Mouse (Mus musculus) brain, embryonic 18.5 days (tissue): ENCODE results near the gene Pla2g4f.

Source experiments
- DNase-seq: peaks from one replicate; pipeline ENCODE4 v3.0.0-alpha.2; 2012; ENCODE audit warnings: low read depth, low spot score

Gene Pla2g4f

DNA sequence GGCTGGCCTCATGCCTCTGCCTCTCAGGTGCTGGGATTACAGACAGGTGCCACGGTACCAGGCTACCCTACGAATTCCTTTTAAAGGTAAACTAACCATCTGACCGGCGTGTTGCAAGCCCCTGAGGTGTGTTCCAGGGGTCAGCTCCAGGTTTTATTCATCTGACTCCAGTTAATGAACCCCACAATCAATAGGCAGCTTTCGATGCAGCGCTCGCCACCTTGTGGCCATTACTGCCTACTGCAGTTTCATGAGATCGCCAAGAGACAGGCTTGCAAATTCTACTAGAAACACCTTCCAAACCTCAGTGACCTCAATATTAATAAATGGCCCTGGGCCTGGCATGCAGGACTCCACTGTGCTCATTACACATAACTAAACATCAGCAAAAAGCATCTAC lies 34.0 kb downstream of the Pla2g4f start:
- DNase-seq = no peak

DNA sequence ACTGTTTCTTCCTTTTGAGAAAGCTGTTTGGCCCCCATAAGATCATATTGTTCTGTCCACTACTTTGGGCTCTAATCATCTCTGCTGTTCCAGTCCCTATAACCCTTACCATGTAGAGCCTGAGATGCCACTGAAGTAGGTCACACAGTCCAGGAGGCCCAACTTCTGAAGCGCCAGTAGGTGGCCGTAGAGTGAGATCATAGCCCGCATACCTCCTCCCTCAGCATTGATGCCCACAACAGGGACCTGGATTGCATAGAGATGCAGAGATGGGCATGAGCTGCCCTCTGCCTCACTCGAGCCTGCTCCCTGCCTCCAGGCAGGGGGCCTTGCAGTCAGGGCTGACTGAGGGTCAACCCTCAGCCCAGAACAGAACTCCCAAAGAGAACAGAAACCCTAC lies 37.0 kb downstream of the Pla2g4f start:
- DNase-seq = no peak

DNA sequence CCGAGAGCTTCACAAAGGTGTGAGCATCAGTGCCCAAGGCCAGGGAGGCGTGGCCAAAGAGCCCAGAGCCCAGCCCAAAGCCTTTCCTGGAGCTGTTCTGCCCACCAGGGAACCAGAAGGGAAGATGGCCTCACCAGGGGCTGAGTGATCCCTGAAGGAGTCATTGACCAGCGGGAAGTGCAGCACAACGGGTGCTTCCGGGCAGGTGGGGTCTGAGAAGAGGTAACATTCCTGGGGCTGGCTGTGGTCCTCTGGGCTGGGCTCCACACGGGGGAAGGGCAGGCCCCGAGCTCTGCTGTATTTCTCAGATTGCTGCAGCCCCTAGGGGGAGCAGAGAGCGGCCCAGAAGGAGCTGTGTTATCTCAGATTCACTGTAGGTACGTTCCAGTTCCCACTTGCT lies 45.3 kb downstream of the Pla2g4f start:
- DNase-seq = no peak

DNA sequence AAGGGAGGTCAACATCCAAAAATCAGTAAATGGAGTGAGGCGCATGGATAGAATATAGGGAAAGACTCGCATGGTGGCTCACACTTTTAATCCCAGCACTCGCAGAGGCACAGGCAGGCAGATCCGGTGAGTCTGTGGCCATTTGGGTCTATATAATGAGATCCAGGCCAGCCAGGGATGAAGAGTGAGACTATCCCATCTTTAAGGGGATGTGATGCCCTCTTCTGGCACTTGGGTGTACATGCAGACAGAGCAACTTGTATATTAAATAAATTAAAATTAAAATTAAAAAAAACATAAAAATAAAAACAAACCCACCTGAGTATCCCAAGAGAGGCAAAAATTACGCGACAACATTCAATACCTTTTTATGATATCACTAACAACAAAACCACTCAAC lies 48.4 kb downstream of the Pla2g4f start:
- DNase-seq = no peak

DNA sequence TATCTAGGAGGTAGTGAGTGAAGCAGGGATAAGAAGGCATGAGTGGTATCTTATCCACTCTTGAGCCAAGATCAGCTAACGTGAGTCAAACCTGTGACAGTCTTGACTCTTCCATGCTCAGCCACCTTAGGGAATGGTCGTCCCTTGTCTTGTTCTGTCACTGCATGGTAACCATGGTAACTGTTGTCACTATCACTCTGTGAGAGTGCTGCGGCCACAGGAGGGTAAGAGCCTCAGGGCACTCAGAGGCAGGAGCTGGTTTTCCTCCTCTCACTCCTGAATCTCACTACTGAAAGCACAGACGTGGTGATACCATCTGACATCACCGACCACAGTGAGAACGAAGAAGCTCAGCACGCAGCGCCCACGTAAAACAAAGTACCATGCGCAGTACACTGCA lies 49.1 kb downstream of the Pla2g4f start:
- DNase-seq = no peak

DNA sequence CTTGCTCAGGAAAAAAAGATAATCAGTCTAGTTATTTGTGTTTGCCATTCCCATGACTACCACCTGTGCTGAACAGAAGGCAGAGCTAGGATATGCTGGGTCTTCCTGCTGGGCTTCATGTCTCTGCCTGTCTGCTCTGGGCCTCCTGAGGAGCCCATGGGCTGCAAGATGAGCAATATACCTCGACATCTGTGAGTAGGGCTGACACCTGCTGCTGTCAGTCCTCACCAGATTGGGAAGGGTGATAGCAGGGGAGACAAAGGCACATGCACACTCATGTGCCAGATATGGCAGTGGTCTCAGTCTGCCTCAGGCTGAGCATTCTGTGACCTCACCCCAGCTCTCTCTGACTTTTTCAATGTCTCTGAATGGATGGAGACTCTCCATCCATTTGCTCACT lies 51.1 kb downstream of the Pla2g4f start:
- DNase-seq = no peak

DNA sequence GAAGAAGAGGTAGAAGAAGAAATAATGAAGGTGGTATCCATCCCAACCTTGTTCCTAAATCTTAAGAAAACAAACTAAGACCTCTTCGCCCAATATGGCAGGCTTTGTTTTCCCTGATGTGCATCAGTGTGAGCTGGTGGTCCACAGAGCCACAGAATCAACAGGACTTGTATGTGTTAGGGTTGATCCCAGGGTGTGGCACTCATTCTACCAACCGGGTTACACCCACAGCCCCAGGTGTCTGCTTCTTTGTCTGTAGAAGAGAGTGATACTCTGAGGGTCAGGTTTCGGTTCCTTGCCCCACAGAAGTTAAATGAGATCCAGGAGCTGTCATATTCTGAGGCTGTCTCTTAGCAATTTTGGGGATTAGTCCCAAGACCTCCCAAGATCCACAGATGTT lies 52.6 kb downstream of the Pla2g4f start:
- no peak for DNase-seq

DNA sequence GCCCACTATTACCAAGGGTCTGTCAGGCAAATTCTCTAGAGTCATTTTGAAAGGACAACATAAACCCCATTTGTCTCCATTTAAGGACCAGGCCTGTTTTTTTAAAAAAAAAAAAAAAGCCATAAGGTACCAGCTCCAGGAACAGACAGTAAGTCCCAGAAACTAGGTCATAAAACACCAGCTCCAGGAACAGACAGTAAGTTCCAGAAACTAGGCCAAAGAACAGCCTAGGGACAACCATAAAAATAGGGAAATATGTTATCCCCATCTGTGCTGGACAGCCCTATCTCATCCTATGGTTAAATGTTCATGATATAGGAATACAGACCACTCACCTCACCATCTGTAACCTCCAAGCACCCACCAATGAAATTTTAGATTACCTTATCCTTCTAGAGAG lies 57.7 kb downstream of the Pla2g4f start:
- DNase-seq = no peak

DNA sequence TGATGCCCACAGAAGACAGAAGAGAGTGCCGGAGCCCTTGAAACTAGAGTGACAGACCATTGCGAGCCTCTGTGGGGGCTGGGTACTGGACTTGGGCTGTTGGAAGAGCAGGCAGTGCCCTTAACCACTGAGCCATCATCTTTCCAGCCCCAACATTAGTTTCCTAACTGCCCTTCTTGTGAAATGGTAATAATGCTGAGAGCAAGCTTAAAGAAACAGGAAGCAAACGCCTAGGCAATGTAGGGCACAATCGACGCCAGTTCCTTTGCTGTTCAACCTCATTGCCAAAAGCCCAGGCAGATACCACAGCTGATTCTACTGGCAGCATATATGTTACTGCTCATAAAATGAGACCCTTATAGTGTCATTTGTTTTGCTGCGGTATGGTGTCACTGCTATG lies 61.3 kb downstream of the Pla2g4f start:
- DNase-seq = no peak
